8 mouse cellular contexts compared by ENCODE assay signal in genomic region chr10:80856908-80857307, GRCm38 (mm10). TPM values are rescaled to one million over a fixed set of nuclear protein-coding genes. Genes with fewer than 3 reads are reported as not detected.
DNase-seq lines count a peak whose midpoint lies in the region; ATAC-seq and TF ChIP-seq lines count a peak whose summit lies in the region.

No protein-coding gene starts in this region.

- no peak for TF ChIP-seq CTCF in heart, adult 2 months (IDR thresholded peaks at IDR 0.05)

- peaks cover 20% of the 10 kb centered on the region for H3K36me3 ChIP-seq in heart, embryonic 12.5 days
- no peaks in the 10 kb centered on the region for H3K36me3 ChIP-seq in heart, adult 2 months (ENCODE audit: control insufficient read depth, insufficient read depth, low read length)
- H3K36me3 ChIP-seq in hindbrain, embryonic 16.5 days (ENCODE audit: control insufficient read depth, insufficient read depth, low read length): peaks cover 12% of the 10 kb centered on the region
- H3K36me3 ChIP-seq in midbrain, embryonic 14.5 days (ENCODE audit: control insufficient read depth, insufficient read depth, low read length): peaks cover 19% of the 10 kb centered on the region

- no peak for DNase-seq in heart, adult 2 months
- peak; percentile 53 for DNase-seq in c-Kit-negative CD71-positive TER-119-positive erythroid progenitor cells, embryonic 14.5 days (ENCODE audit: low read depth, low spot score)
- no peak for DNase-seq in midbrain, embryonic 14.5 days
- DNase-seq in adrenal gland, adult 2 months: no peak
- DNase-seq in kidney, postnatal 14 days: no peak
- no peak for DNase-seq in cerebellum, adult 18-20 months

- peak overlapping the region; percentile 38; the same call in 1 of the 2 replicates for H3K9ac ChIP-seq in heart, embryonic 12.5 days
- H3K9ac ChIP-seq in heart, adult 2 months (ENCODE audit: low read depth, low read length): no peak overlapping the region
- H3K9ac ChIP-seq in hindbrain, embryonic 16.5 days (ENCODE audit: low read depth, low read length): peak overlapping the region; percentile 38
- no peak overlapping the region; the same call in 1 of the 2 replicates for H3K9ac ChIP-seq in midbrain, embryonic 14.5 days (replicated peaks; ENCODE audit: low read length)

- H3K4me3 ChIP-seq in heart, embryonic 12.5 days: 0 out of 2 replicates have a peak overlapping the region, but pooled peaks have one; percentile 98
- H3K4me3 ChIP-seq in heart, adult 2 months: no peak overlapping the region
- H3K4me3 ChIP-seq in hindbrain, embryonic 16.5 days (ENCODE audit: low read length): no peak overlapping the region
- no peak overlapping the region for H3K4me3 ChIP-seq in midbrain, embryonic 14.5 days (replicated peaks; ENCODE audit: low read depth, low read length)

- WGBS in heart, embryonic 12.5 days: 75% methylated on average over 5 of the region's 5 CpGs
- WGBS in heart, adult 2 months: 79% methylated on average over 5 of the region's 5 CpGs
- 78% methylated on average over 5 of the region's 5 CpGs for WGBS in hindbrain, embryonic 16.5 days
- WGBS in midbrain, embryonic 14.5 days: 85% methylated on average over 5 of the region's 5 CpGs

- intact Hi-C loops in heart, adult 2 months (cut with DNase I): no loop called here

- TF ChIP-seq EP300 in heart, adult 2 months (IDR thresholded peaks at IDR 0.05; ENCODE audit: insufficient read depth, low read depth, low read length): no peak

- no peaks in the 10 kb centered on the region for H3K9me3 ChIP-seq in heart, embryonic 12.5 days (replicated peaks)
- no peaks in the 10 kb centered on the region for H3K9me3 ChIP-seq in hindbrain, embryonic 16.5 days (ENCODE audit: control insufficient read depth, low read length)
- H3K9me3 ChIP-seq in midbrain, embryonic 14.5 days (ENCODE audit: control insufficient read depth, low read length): no peaks in the 10 kb centered on the region

- ATAC-seq in heart, embryonic 12.5 days (ENCODE audit: insufficient number of reproducible peaks, low FRiP score): no peak
- no peak for ATAC-seq in hindbrain, embryonic 16.5 days
- ATAC-seq in midbrain, embryonic 14.5 days (ENCODE audit: low FRiP score, low TSS enrichment): no peak

- peaks cover 1% of the 10 kb centered on the region; the same call in 1 of the 2 replicates for H3K79me2 ChIP-seq in heart, adult 2 months (replicated peaks; ENCODE audit: control insufficient read depth, insufficient read depth, low read length)

- peak overlapping the region; percentile 100 for H3K4me2 ChIP-seq in heart, embryonic 12.5 days
- peak overlapping the region; percentile 98 for H3K4me2 ChIP-seq in hindbrain, embryonic 16.5 days (ENCODE audit: low read length)
- H3K4me2 ChIP-seq in midbrain, embryonic 14.5 days (ENCODE audit: low read length): peak overlapping the region; percentile 99; the same call in 1 of the 2 replicates

- TF ChIP-seq POLR2A in heart, adult 2 months (IDR thresholded peaks at IDR 0.05; ENCODE audit: insufficient read depth, low read depth, low read length): no peak

- peaks cover 28% of the 10 kb centered on the region for H3K4me1 ChIP-seq in heart, embryonic 12.5 days (replicated peaks)
- peaks cover 6% of the 10 kb centered on the region for H3K4me1 ChIP-seq in heart, adult 2 months (ENCODE audit: control insufficient read depth, insufficient read depth, low read length)
- peaks cover 37% of the 10 kb centered on the region for H3K4me1 ChIP-seq in hindbrain, embryonic 16.5 days (ENCODE audit: control insufficient read depth, insufficient read depth, low read depth, low read length)
- H3K4me1 ChIP-seq in midbrain, embryonic 14.5 days (ENCODE audit: control insufficient read depth, insufficient read depth, low read length): peaks cover 26% of the 10 kb centered on the region

- H3K27me3 ChIP-seq in heart, embryonic 12.5 days (replicated peaks): no peaks in the 10 kb centered on the region
- no peaks in the 10 kb centered on the region for H3K27me3 ChIP-seq in heart, adult 2 months (ENCODE audit: control insufficient read depth, insufficient read depth, low read length)
- H3K27me3 ChIP-seq in hindbrain, embryonic 16.5 days (replicated peaks; ENCODE audit: control insufficient read depth, insufficient read depth, low read length): no peaks in the 10 kb centered on the region
- no peaks in the 10 kb centered on the region for H3K27me3 ChIP-seq in midbrain, embryonic 14.5 days (ENCODE audit: control insufficient read depth, insufficient read depth, low read length)

- peak overlapping the region; percentile 70 for H3K27ac ChIP-seq in heart, embryonic 12.5 days (ENCODE audit: poor library complexity, severe bottlenecking)
- H3K27ac ChIP-seq in heart, adult 2 months: no peak overlapping the region
- peak overlapping the region; percentile 39; the same call in 1 of the 2 replicates for H3K27ac ChIP-seq in hindbrain, embryonic 16.5 days (ENCODE audit: low read depth, low read length)
- H3K27ac ChIP-seq in midbrain, embryonic 14.5 days (replicated peaks; ENCODE audit: low read depth, low read length): no peak overlapping the region

RNA-seq across cellular contexts. Expression of gene Sppl2b, which starts 1.8 kb away (rescaled TPM):
- 34.8 and 35.2 TPM in 2 replicates for polyA plus RNA-seq in heart, embryonic 12.5 days (2016; fragmentation: Nextera tagmentation; extraction: Ambion mirVana)
- total RNA-seq in heart, adult 2 months (2021): 10 to 100 TPM; 15.4 to 16.8 TPM
- polyA plus RNA-seq in heart, adult 2 months (2012; rRNA removed): 51.4 and 74.2 TPM in 2 replicates
- polyA plus RNA-seq in hindbrain, embryonic 16.5 days (2015; fragmentation: Nextera tagmentation; extraction: Ambion mirVana): 92.4 and 97.5 TPM in 2 replicates
- polyA plus RNA-seq in midbrain, embryonic 14.5 days (2014; fragmentation: Nextera tagmentation; extraction: Ambion mirVana): 60.5 and 62.7 TPM in 2 replicates
- 10 to 100 TPM; 28.5 to 35.2 TPM for total RNA-seq in adrenal gland, adult 2 months (2021)
- polyA plus RNA-seq in adrenal gland, adult 2 months (2012; rRNA removed): 114 and 116 TPM in 2 replicates

RNA-seq across cellular contexts. Expression of gene Lsm7, which starts 1.9 kb away (rescaled TPM):
- 177 and 182 TPM in 2 replicates for polyA plus RNA-seq in heart, embryonic 12.5 days (2016; fragmentation: Nextera tagmentation; extraction: Ambion mirVana)
- total RNA-seq in heart, adult 2 months (2021): 10 to 100 TPM; 19.4 to 23.2 TPM
- 74.9 and 79.9 TPM in 2 replicates for polyA plus RNA-seq in heart, adult 2 months (2012; rRNA removed)
- polyA plus RNA-seq in hindbrain, embryonic 16.5 days (2015; fragmentation: Nextera tagmentation; extraction: Ambion mirVana): 197 and 208 TPM in 2 replicates
- polyA plus RNA-seq in midbrain, embryonic 14.5 days (2014; fragmentation: Nextera tagmentation; extraction: Ambion mirVana): 256 and 328 TPM in 2 replicates
- 10 to 100 TPM; 22.3 to 36.2 TPM for total RNA-seq in adrenal gland, adult 2 months (2021)
- polyA plus RNA-seq in adrenal gland, adult 2 months (2012; rRNA removed): 91.9 and 107 TPM in 2 replicates

RNA-seq across cellular contexts. Expression of gene Lingo3, which starts 13.1 kb away (rescaled TPM):
- 0.46 and 0.54 TPM in 2 replicates for polyA plus RNA-seq in heart, embryonic 12.5 days (2016; fragmentation: Nextera tagmentation; extraction: Ambion mirVana)
- 10 to 100 TPM; 10.7 to 15.8 TPM for total RNA-seq in heart, adult 2 months (2021)
- 12.0 and 15.1 TPM in 2 replicates for polyA plus RNA-seq in heart, adult 2 months (2012; rRNA removed)
- 22.1 and 23.3 TPM in 2 replicates for polyA plus RNA-seq in hindbrain, embryonic 16.5 days (2015; fragmentation: Nextera tagmentation; extraction: Ambion mirVana)
- polyA plus RNA-seq in midbrain, embryonic 14.5 days (2014; fragmentation: Nextera tagmentation; extraction: Ambion mirVana): 6.2 and 7.3 TPM in 2 replicates
- total RNA-seq in adrenal gland, adult 2 months (2021): 10 to 100 TPM in 1 of 2 experiments, 1 to 10 TPM in 1; 8.5 to 16.7 TPM
- polyA plus RNA-seq in adrenal gland, adult 2 months (2012; rRNA removed): 13.8 and 18.7 TPM in 2 replicates

RNA-seq across cellular contexts. Expression of gene Tmprss9, which starts 14.7 kb away (rescaled TPM):
- not detected in 2 replicates for polyA plus RNA-seq in heart, embryonic 12.5 days (2016; fragmentation: Nextera tagmentation; extraction: Ambion mirVana)
- total RNA-seq in heart, adult 2 months (2021): not detected
- 0.02 TPM in 1 of 2 replicates, not detected in the other for polyA plus RNA-seq in heart, adult 2 months (2012; rRNA removed)
- 0.13 and 0.27 TPM in 2 replicates for polyA plus RNA-seq in hindbrain, embryonic 16.5 days (2015; fragmentation: Nextera tagmentation; extraction: Ambion mirVana)
- polyA plus RNA-seq in midbrain, embryonic 14.5 days (2014; fragmentation: Nextera tagmentation; extraction: Ambion mirVana): 0.26 TPM in 1 of 2 replicates, not detected in the other
- total RNA-seq in adrenal gland, adult 2 months (2021): not detected
- polyA plus RNA-seq in adrenal gland, adult 2 months (2012; rRNA removed): 0.18 and 0.21 TPM in 2 replicates

RNA-seq across cellular contexts. Expression of gene Oaz1, which starts 30.5 kb away (rescaled TPM):
- 1,577 and 1,597 TPM in 2 replicates for polyA plus RNA-seq in heart, embryonic 12.5 days (2016; fragmentation: Nextera tagmentation; extraction: Ambion mirVana)
- 100 to 1,000 TPM; 850 to 914 TPM for total RNA-seq in heart, adult 2 months (2021)
- 1,001 and 1,201 TPM in 2 replicates for polyA plus RNA-seq in heart, adult 2 months (2012; rRNA removed)
- polyA plus RNA-seq in hindbrain, embryonic 16.5 days (2015; fragmentation: Nextera tagmentation; extraction: Ambion mirVana): 1,272 and 1,293 TPM in 2 replicates
- 1,218 and 1,334 TPM in 2 replicates for polyA plus RNA-seq in midbrain, embryonic 14.5 days (2014; fragmentation: Nextera tagmentation; extraction: Ambion mirVana)
- 100 to 1,000 TPM; 780 to 923 TPM for total RNA-seq in adrenal gland, adult 2 months (2021)
- 1,168 and 1,414 TPM in 2 replicates for polyA plus RNA-seq in adrenal gland, adult 2 months (2012; rRNA removed)

Comparison
In these comparisons a context has a peak if more than half of its experiments do, and no peak if none do; other contexts are left out.
1. H3K27ac ChIP-seq: peak in heart, embryonic 12.5 days (single experiment) and hindbrain, embryonic 16.5 days (single experiment); none in heart, adult 2 months (single experiment) and midbrain, embryonic 14.5 days (single experiment).
2. H3K9ac ChIP-seq: peak in heart, embryonic 12.5 days (single experiment) and hindbrain, embryonic 16.5 days (single experiment); none in heart, adult 2 months (single experiment) and midbrain, embryonic 14.5 days (single experiment).
3. Peak in every context shown above with its lines, with median percentiles within 50 percentile points of each other: H3K4me2 ChIP-seq.